Mouse (Mus musculus): ENCODE results near the gene Cd46.

GRCm38 (mm10) chr1:195129867-195130266 lies 37.8 kb upstream of the Cd46 start:
- TF ChIP-seq CTCF (IDR thresholded peaks at IDR 0.05; ENCODE audit: insufficient read depth, low read length) (no peak), POLR2A (IDR thresholded peaks at IDR 0.05; ENCODE audit: borderline replicate concordance, extremely low read depth, low read depth, low read length) (no peak)
